Mouse (Mus musculus) liver, embryonic 14.5 days (tissue): ENCODE measurements around the gene Ciita. TPM values are rescaled to one million over a fixed set of nuclear protein-coding genes. Genes with fewer than 3 reads are reported as not detected.
A peak's percentile ranks its signal among the peaks of the same experiment; 100 is the strongest.

ENCODE experiments used
- ATAC-seq: fragments of 200-750 bp; cut with Nextera tagmentation; 2 replicates; pipeline ENCODE4 v1.8.0; 2017; ENCODE audit warnings: moderate number of reproducible peaks, mild to moderate bottlenecking, moderate library complexity; ENCODE audit not compliant: insufficient read depth
- DNase-seq, 3 experiments: peaks; one replicate each; pipeline ENCODE4 v3.0.0-alpha.2; 2012 to 2013; ENCODE audit warnings: low read depth in 3 of 3, low spot score in 3 of 3
- H3K27ac ChIP-seq: fragments of 300-500 bp; sonication (generic); 2 replicates; pipeline ENCODE4 v1.5.1; 2014; ENCODE audit warnings: moderate library complexity, mild to moderate bottlenecking, control low read depth, inconsistent platforms
- H3K27me3 ChIP-seq: fragments of 300-500 bp; sonication (generic); 2 replicates; pipeline ENCODE4 v1.6.1; 2014; ENCODE audit warnings: mild to moderate bottlenecking, low read length, moderate library complexity; ENCODE audit not compliant: control insufficient read depth, insufficient read depth
- H3K36me3 ChIP-seq: fragments of 300-500 bp; sonication (generic); replicated peaks from 2 replicates; pipeline ENCODE4 v1.6.1; 2014; ENCODE audit warnings: low read depth; ENCODE audit not compliant: control insufficient read depth, insufficient read depth
- H3K4me1 ChIP-seq, 2 experiments: fragments of 200-500 bp in 1 of 2; fragments of 300-500 bp in 1 of 2; sonication (generic) in 1 of 2; replicated peaks; 2 replicates each; pipeline ENCODE4 v1.6.1; 2012 to 2014; ENCODE audit warnings: antibody characterized with exemption in 1 of 2, inconsistent platforms in 1 of 2, low read length in 1 of 2; ENCODE audit not compliant: control insufficient read depth in 2 of 2, insufficient read depth in 2 of 2
- H3K4me2 ChIP-seq: fragments of 300-500 bp; sonication (generic); 2 replicates; pipeline ENCODE4 v1.6.1; 2014; ENCODE audit warnings: low read depth, mild to moderate bottlenecking, control low read depth, moderate library complexity
- H3K4me3 ChIP-seq, 2 experiments: fragments of 200-500 bp in 1 of 2; fragments of 300-500 bp in 1 of 2; sonication (generic) in 1 of 2; 2 replicates each; pipeline ENCODE4 v1.5.1; 2012 to 2014; ENCODE audit warnings: low read depth in 2 of 2, low read length in 2 of 2, mild to moderate bottlenecking in 2 of 2, control low read depth in 1 of 2, inconsistent platforms in 1 of 2, moderate library complexity in 1 of 2; ENCODE audit not compliant: insufficient read depth in 1 of 2
- H3K9ac ChIP-seq: fragments of 300-500 bp; sonication (generic); replicated peaks from 2 replicates; pipeline ENCODE4 v1.6.1; 2014; ENCODE audit warnings: mild to moderate bottlenecking, control low read depth, moderate library complexity
- H3K9me3 ChIP-seq: fragments of 300-500 bp; sonication (generic); 2 replicates; pipeline ENCODE4 v1.6.1; 2016; ENCODE audit warnings: low read length, mixed read lengths; ENCODE audit not compliant: control insufficient read depth
- CTCF ChIP-seq: IDR thresholded peaks from 2 replicates; pipeline ENCODE4 v1.5.1; 2016; ENCODE audit warnings: antibody characterized with exemption, low read depth, control low read depth
- EP300 ChIP-seq: IDR thresholded peaks from 2 replicates; pipeline ENCODE4 v1.6.1; 2016; ENCODE audit warnings: antibody characterized with exemption, low read depth
- WGBS: fragments of 180-500 bp; shearing (Covaris S2); extraction: QIAGEN DNeasy Blood & Tissue Kit; methylation state at CpG from one replicate; pipeline ENCODE4 v1.1.7; 2014; ENCODE audit not compliant: insufficient replicate concordance; 5-methylcytosine and 5-hydroxymethylcytosine counted together
- polyA plus RNA-seq, 2 experiments: library from polyadenylated mRNA; depleted of rRNA in 1 of 2; stranded (reverse) in 1 of 2; unstranded in 1 of 2; fragments of >200 nt; fragmentation: Nextera tagmentation in 1 of 2; extraction: Ambion mirVana in 1 of 2; gene quantifications; 2 replicates each; pipeline versions ENCODE4 v1.2.1 to v1.2.3; 2012 to 2014

Gene Ciita
- polyA plus RNA-seq, 2 experiments = 0.06 TPM

DNA sequence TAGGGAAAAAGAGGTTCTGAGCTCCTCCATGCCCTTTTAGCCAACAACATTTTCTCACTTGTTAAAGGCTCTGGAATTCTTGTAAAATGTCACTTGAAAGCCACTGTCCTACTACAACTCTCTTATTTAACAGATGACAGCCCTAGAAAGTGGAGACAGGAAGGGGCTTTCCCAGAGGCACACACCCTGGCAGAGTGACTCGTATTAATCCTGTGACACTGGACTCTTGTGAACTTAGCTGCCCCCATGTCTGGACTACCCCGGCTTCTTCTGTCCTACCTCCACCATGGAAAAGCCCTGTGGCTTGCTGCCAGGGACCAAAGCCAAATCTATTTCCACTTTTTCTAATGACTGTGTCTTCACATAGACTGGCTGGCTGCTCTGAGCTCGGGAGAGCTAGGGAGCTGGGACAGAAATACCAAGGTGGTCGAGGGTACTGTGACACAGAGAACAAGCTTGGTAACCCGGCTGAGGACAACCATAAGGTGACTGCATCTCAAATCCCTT lies 18.3 kb downstream of the Ciita start:
- TF ChIP-seq CTCF = no peak
- 52% methylated on average over 5 of the region's 5 CpGs for WGBS

DNA sequence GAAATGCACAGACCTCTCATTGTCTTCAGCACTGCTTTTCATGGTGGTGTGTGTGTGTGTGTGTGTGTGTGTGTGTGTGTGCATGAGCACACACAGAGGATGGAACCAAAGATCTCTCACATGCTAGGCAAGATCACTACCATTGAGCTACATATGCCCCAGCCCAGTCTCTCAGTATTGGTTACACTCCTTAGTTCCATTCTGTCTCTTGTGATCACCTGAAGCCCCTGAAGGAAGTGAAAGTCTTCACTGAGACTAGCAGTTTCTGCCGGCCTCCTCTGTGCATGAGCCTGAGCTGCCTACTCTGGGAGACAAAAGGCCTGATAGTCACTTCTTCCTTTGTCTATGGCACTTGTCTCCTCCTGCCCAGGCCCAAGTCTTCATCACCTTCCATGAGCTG lies 19.3 kb downstream of the Ciita start:
- H3K4me3 ChIP-seq = no peak overlapping the region
- H3K9me3 ChIP-seq = no peaks in the 10 kb centered on the region
- H3K36me3 ChIP-seq = no peaks in the 10 kb centered on the region
- no peak for TF ChIP-seq CTCF
- TF ChIP-seq EP300 = no peak
- H3K27ac ChIP-seq = no peak overlapping the region
- no peak overlapping the region for H3K9ac ChIP-seq
- no peaks in the 10 kb centered on the region for H3K4me1 ChIP-seq
- H3K27me3 ChIP-seq = no peaks in the 10 kb centered on the region
- 50% methylated on average over 1 of the region's 1 CpGs for WGBS
- DNase-seq = no peak
- no peak for ATAC-seq
- H3K4me2 ChIP-seq = no peak overlapping the region

More for the DNA sequence above, 18.3 kb downstream of the Ciita start:
- no peak overlapping the region for H3K4me2 ChIP-seq
- no peaks in the 10 kb centered on the region for H3K36me3 ChIP-seq
- H3K9me3 ChIP-seq = no peaks in the 10 kb centered on the region
- H3K27me3 ChIP-seq = no peaks in the 10 kb centered on the region
- DNase-seq = no peak
- no peak overlapping the region for H3K9ac ChIP-seq
- no peak overlapping the region for H3K4me3 ChIP-seq
- no peaks in the 10 kb centered on the region for H3K4me1 ChIP-seq
- ATAC-seq = no peak
- no peak overlapping the region for H3K27ac ChIP-seq

DNA sequence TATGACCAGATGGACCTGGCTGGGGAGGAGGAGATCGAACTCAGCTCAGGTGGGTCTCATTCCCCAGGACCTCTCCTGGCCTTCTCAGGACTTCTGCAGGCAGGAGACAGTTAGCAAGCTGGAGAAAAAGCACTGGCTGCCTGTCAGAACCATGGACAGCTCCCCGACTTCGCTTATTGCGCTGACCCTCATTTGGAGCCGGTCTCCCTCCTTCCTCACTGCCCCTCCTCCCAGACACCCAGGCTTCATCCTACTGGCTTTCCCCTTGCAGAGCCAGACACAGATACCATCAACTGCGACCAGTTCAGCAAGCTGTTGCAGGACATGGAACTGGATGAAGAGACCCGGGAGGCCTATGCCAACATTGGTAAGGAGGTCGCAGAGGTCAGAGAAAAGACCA lies 22.0 kb downstream of the Ciita start:
- DNase-seq (peak in 2 of 3 experiments; percentile 17 to 24), ATAC-seq (no peak)
- Histone ChIP-seq H3K9ac (no peak overlapping the region), H3K4me1 (no peaks in the 10 kb centered on the region), H3K4me2 (no peak overlapping the region), H3K9me3 (no peaks in the 10 kb centered on the region), H3K27ac (no peak overlapping the region), H3K27me3 (no peaks in the 10 kb centered on the region), H3K4me3 (no peak overlapping the region), H3K36me3 (no peaks in the 10 kb centered on the region)
- TF ChIP-seq CTCF (no peak), EP300 (no peak)
- 11% methylated on average over 8 of the region's 8 CpGs for WGBS

DNA sequence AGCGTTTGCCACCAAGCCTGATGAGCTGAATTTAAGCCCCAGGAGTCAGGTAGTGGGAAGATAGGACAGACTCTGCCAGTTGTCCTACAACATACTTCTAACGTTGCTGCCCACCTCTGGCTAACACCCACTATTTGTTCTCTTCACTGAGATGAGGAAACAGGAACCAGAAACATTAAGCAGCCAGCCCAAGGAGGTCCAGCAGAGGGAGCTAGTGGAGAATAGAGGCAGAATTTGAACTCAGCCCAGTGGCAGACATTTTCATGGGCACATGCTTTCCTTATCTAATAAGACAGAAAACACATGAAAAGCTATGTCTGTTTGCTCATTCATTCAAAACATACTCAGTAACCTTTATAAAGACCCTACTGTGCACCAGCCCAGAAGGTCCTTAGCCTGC lies 23.2 kb downstream of the Ciita start:
- Histone ChIP-seq H3K27ac (no peak overlapping the region), H3K36me3 (no peaks in the 10 kb centered on the region), H3K9ac (no peak overlapping the region), H3K27me3 (no peaks in the 10 kb centered on the region), H3K4me1 (no peaks in the 10 kb centered on the region), H3K9me3 (no peaks in the 10 kb centered on the region), H3K4me3 (no peak overlapping the region), H3K4me2 (no peak overlapping the region)
- DNase-seq (no peak), ATAC-seq (no peak)
- no peak for TF ChIP-seq CTCF
- 40% methylated on average over 2 of the region's 2 CpGs for WGBS

DNA sequence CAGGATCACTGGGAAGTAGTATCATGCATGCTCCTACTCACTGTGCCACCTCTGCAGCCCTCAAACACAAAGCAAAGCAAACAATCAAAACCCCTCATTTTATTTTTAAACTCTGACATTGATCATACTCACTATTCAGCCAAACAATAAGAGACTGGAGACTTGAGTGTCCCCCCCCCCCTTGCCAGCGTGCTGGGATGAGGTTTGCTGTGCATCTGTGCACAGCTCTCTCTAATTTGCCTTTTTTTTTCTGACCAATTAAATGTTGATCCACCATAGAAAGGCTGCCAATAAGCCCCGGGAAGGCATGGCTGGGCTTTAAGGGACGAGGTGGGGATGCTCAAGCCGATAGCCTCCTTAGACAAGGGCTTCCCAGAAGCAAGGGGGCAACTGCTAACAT lies 27.6 kb downstream of the Ciita start:
- H3K4me3 ChIP-seq = no peak overlapping the region
- no peak overlapping the region for H3K27ac ChIP-seq
- no peaks in the 10 kb centered on the region for H3K4me1 ChIP-seq
- DNase-seq = no peak
- no peak overlapping the region for H3K4me2 ChIP-seq
- H3K9ac ChIP-seq = no peak overlapping the region
- TF ChIP-seq EP300 (no peak), CTCF (no peak)
- WGBS = 41% methylated on average over 4 of the region's 4 CpGs
- no peaks in the 10 kb centered on the region for H3K9me3 ChIP-seq
- no peak for ATAC-seq
- no peaks in the 10 kb centered on the region for H3K36me3 ChIP-seq
- no peaks in the 10 kb centered on the region for H3K27me3 ChIP-seq
